Mouse (Mus musculus) WW6 (cell line): ENCODE results near the gene Lrrc74a.

Experiments
- DNase-seq: peaks from one replicate; pipeline ENCODE4 v3.0.0-alpha.2; 2013; ENCODE audit warnings: low read depth, low spot score

The Lrrc74a gene

DNA sequence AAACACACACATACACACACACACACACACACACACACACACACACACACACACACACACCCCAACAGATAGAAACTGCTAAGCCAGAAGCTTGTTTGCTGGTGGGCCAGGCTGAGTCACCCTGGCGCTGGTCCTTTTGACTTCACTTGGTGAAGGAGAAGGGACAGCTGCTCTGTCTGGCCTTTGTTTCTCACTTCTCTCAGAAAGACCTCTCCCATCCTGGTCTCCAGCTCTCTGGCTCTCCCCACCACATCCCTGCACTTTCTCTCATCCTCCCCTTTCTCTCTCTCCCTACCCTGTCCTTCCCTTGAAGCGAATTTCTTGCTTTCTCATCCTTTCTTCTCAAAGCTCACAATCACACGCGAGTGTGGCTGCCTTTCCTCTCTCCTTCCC is 70.1 kb downstream of the Lrrc74a start:
- DNase-seq = no peak

DNA sequence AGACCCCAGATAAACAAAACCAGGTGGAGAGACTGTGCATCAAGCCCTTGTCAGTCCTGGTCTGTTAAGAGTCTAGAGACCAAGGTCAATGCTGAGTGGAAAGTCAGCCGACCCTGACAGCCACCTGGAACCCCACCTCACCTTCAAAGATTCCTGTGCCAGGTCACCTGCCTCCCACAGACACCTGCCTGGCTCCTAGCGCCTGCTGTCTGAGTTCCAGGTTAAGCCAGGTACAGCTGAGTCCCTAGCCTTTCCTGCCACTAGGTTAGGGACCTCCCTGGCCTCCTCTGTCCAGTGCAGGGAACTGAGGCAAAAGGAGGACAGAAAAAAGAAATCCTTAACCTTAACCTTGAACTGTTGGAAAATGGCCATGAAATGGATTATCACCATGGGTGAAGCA is 70.7 kb downstream of the Lrrc74a start:
- DNase-seq = no peak

DNA sequence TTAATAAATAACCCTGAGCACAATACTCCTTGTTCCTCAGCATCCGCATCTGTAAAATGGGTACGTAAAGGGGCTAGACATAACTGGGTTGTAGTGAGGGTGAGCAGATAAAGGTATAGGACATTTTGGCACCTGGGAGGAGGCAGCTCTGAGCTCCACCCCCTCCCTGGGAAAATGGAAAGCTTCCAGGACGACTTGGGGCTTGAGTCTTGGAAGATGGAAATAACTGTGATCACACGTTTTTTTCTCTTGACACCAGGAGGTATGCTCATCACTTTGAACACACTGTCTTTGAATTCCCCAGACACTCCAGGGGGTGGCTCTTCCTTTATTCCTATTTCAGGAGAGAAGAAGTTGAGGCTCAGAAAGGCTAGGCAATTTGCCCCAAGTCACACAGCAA is 71.1 kb downstream of the Lrrc74a start:
- no peak for DNase-seq

DNA sequence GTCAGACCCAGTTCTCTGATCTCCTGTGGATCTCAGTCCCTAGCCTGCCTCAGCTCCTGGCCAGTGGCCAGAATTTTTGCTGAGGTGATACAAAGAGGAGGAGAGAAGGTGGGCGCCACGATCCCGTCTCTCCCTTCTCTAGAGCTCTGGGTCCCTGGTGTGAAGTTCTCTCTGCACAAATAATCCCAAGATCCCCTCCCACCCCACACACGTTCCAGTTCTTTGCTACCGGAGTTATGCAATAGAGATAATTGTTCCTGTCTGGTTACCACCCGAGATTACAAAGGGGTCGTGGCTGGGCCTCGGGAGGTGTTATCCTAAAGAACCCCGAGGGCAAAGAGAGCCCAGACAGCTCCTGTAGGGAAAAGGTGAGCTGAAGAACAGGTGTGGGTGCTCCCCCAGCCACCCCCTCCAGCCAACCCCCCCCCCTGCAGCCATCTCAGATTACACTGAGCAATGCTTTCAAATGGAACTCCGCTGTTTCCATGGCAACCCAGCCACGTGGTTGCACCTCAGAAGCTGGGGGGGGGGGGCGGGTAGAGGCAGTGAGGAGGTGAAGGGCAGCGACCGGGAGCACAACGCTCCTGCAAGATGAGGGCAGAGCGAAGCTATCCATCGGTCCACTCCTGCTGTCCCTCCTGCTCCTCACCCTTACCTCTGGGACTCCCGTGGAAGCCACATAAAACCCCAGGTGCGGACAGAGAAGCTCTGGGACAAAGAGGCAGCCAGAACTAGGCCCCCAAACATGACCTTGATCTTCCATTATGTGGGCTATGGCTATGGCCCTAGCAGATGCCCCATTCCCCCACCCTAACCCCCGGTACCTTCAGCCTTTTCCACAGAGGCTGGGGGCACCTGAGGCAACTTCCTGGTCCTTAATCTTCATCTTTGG is 72.1 kb downstream of the Lrrc74a start:
- no peak for DNase-seq

DNA sequence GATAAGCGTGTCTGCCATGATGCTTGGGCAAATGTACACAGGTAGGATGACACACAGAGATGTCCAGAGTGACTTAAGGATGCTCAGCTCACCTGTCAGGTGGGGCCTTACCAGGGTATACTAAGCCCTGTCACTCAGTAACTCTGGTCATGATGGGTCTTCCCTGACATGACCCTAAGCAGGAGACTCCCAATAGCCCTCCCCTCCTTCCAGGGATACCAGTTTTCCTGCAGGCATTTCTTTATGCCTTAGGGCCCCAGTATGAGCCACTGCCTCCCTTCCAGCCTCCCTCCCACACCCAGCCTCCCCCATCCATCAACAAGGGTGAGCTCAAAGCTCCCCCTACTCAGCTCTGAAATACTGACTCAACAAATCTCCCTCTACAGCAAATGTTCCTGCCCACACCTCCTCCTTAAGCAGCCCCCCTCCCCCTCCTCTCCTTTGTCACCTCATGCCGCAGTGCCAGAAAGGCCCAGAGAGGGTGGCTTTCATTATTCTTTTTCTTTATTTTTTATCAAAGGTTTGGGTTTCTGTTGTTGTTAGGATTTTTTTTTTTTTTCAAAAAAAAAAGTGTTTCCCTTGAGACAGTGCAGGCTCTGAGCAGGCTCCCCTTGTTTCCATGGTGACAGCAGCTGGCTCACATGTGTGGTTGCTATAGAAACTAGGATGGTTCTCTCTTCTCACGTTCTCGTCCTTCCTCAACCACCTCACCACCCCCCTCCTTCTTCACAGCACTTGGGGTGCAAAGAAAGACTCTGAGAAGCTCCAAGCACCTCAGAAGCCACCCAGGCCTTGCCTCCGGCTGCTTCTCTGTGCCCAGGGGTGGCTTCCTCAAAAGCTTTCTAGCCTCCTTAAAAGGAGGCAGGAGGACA is 73.0 kb downstream of the Lrrc74a start:
- no peak for DNase-seq

DNA sequence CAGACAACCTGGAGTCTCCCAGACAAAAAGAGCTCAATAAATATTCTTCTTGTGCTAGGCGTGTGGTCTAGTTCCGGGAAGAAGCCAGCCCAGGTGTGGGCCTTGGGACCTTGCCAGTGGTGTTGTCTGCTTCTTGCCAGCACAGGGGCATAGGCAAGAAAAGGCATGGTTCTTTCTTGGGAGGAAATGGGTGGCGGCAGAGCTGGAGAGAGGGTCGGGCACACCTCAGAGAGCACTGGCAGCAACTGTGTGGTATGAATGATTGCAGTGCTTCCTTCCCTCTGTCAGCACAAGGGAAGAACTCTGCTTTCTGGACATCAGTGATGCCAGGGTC is 73.6 kb downstream of the Lrrc74a start:
- no peak for DNase-seq

DNA sequence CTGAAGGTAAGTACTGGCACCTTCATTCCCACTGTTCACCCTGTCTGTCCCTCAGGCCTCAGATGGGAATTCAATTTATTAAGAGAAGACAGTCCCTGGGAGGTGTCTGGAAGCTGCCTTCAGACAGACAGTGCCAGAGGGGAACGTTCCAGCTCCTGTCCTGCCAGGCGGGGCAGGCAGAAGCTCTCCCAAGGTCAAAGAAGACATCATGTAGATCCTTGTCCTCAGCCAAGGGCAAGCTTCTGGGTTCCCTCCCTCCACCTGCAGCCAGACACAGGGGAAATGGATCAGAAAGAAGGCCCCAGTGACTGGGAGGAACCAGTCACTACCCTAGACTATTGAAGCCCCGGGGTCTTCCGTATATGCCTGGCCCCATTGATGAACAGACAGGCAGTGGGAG is 74.7 kb downstream of the Lrrc74a start:
- no peak for DNase-seq

DNA sequence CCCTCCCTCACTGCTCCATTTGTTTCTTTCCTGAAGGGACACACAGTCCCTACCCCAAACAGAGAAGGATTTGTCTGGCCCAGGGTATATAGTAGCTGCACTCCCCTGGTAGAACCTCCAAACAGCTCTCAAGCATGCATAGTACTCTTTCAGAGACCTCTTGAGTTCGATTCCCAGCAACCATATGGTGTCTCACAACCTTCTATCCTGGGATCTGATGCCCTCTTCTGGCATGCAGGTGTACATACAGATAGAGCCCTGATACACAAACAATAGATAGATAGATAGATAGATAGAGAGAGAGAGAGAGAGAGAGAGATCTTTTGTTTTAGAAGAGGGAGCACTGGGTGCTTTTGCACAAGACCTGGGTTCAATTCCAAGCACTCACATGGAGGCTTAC is 75.9 kb downstream of the Lrrc74a start:
- DNase-seq = no peak

DNA sequence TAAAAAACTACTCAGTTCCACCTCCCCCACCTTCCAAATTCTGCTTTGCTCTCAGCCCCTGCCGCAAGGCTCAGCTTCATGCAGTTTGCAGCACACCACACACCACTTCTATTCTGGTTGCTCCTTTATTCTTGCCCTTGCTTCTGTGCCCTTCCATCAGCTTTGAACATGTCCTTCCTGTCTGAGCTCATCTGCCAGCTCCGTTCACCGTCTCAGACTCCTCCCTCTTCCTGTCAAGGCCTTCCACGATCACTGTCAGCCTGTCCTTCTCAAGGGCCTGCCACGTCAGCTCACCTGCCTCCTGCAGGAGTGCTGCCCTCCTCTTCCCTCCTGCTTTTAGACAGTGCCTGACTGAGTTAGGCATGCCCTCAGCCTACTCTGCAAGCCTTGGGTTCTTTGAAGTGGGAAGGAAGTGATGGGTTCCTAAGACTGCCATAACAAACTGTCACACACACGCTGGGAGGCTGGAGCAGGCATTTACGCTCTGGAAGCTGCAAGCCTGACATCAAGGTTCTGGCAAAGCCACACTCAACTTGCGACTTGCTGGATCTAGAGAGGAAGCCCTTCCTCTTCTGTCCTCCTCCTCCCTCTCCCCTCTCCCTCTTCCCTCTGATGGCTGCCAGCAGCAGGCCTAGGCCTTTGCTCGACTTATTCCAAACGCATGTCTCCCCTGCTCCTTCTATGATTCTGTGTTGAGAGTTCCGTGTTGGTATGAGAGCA is 76.7 kb downstream of the Lrrc74a start:
- DNase-seq = no peak

DNA sequence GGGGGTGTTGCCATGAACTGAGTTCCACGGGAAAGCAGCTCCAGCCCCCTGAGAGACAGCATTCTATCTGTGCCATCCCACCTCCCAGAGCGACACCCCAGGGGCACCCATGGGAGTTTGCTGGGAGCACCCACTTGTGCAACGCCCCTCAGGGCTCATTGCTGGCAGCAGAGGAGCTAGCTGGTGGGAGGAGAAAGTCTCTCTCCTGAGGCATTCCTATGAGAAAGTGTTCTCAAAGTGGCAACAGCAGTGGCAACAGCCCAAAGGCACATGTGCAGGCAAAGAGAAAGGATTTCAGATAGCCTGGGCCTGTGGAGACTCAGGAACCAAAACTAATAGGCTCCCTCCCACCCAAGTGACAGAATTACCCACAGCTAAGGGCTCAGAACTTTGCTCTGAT is 78.6 kb downstream of the Lrrc74a start:
- no peak for DNase-seq
